Mouse (Mus musculus): ENCODE data around the gene Agtrap. TPM values are rescaled to one million over a fixed set of nuclear protein-coding genes. Genes with fewer than 3 reads are reported as not detected.

Gene Agtrap
- polyA plus RNA-seq, 1 experiment, result 4.6 TPM

DNA sequence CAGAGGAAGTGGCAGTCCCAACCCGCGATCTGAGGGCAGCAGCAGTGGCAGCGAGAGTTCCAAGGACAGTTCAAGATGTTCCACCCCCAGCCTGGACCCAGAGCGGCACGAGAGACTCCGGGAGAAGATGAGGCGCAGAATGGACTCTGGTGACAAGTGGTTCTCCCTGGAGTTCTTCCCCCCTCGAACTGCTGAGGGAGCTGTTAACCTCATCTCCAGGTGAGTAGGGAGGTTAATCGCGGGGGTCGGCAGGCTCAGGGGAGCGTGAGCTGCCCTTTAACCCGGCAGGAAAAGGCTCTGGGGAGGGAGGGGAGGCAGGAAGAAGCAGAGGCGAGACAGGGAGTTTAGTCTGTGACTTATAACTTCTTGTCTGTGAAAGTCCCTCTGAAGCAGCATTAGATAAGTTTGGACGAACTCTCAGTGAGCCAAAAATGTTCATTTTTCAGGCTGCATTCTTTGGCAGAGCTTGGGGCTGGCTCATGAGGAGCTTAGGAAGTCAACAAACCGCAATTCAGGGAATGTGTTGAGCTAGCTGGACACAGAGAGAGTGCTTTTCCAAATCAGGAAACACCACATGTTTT, 46.1 kb downstream of the Agtrap start:
- no peak for DNase-seq (ENCODE audit: low read depth)

DNA sequence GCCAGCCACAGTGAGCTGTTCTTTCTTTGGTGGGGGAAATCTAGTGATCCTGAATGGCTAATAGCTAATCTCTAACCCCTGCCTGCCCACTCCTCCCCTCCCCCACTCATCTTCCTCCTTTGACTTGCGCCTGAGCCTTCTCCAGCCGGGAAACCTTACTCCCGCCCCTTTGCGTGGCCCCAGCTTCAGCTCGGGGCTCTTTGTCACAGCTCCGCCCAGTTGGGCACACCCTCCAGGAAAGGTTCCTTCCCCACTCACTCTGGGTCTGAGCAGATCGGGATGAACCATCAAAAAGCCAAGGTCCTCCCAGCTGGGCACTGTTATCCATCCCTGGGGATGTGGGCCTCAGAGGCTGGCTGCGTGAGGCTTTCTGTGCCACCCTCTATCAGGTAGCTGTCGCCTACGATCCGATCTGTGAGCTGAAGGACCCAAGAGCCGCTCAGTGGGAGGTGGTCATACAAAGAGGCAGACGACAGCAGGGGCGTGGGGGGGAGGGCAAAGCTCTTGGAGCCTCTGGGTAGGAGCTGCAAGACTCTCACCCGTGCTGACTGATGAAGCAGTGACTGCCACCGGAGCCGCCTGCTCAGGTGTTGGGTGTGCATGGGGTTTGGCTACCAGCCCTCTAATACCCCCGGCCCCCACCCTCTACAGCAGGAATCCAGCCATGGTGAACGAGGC, 46.8 kb downstream of the Agtrap start:
- TF ChIP-seq CTCF (IDR thresholded peaks at IDR 0.05; ENCODE audit: borderline replicate concordance, extremely low read depth, insufficient read depth, insufficient read length), result no peak
- TF ChIP-seq POLR2A (IDR thresholded peaks at IDR 0.05; ENCODE audit: borderline replicate concordance, extremely low read depth, insufficient read depth, insufficient read length, poor library complexity, severe bottlenecking), result peak; percentile 14; the same call in 1 of the 2 replicates
- DNase-seq (ENCODE audit: low read depth), result peak; percentile 87

More for the DNA sequence above, 46.1 kb downstream of the Agtrap start:
- TF ChIP-seq CTCF (IDR thresholded peaks at IDR 0.05; ENCODE audit: borderline replicate concordance, extremely low read depth, insufficient read depth, insufficient read length), result no peak
- TF ChIP-seq POLR2A (IDR thresholded peaks at IDR 0.05; ENCODE audit: borderline replicate concordance, extremely low read depth, insufficient read depth, insufficient read length, poor library complexity, severe bottlenecking), result no peak

DNA sequence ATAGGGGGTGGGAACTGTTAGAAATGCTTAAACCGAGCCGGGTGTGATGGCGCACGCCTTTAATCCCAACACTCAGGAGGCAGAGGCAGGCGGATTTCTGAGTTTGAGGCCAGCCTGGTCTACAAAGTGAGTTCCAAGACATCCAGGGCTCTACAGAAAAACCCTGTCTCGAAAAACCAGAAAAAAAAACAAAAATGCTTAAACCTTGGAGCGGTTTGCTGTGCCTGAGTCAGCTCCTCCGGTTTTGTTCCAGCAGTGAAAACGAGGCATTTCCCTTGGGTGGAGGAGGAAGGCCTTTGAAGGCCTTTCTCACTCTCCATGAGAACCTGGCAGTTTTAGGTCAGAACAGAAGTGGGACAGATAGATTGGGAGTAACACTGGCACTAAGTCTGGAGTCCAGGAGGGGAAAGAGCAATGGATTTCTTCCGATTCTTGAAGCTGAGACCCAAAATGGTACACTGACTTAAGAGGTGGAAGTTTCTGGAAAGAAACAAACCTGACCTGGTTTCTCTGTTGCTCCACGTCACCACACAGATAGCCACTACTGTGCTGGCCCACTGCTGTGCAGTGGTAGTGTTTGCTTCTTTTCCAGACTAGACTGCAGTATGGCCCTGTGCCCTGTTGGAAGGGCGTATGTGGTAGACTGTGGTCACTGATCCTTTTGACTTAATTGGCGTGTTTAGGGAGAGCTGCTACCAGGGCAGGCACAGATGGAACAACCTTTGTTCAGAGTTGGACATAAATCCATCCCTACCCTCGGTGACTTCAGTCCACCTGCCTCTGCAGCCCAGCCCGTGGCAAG, 47.6 kb downstream of the Agtrap start:
- DNase-seq (ENCODE audit: low read depth), result no peak
- TF ChIP-seq POLR2A (IDR thresholded peaks at IDR 0.05; ENCODE audit: borderline replicate concordance, extremely low read depth, insufficient read depth, insufficient read length, poor library complexity, severe bottlenecking) (no peak), CTCF (IDR thresholded peaks at IDR 0.05; ENCODE audit: borderline replicate concordance, extremely low read depth, insufficient read depth, insufficient read length) (no peak)

DNA sequence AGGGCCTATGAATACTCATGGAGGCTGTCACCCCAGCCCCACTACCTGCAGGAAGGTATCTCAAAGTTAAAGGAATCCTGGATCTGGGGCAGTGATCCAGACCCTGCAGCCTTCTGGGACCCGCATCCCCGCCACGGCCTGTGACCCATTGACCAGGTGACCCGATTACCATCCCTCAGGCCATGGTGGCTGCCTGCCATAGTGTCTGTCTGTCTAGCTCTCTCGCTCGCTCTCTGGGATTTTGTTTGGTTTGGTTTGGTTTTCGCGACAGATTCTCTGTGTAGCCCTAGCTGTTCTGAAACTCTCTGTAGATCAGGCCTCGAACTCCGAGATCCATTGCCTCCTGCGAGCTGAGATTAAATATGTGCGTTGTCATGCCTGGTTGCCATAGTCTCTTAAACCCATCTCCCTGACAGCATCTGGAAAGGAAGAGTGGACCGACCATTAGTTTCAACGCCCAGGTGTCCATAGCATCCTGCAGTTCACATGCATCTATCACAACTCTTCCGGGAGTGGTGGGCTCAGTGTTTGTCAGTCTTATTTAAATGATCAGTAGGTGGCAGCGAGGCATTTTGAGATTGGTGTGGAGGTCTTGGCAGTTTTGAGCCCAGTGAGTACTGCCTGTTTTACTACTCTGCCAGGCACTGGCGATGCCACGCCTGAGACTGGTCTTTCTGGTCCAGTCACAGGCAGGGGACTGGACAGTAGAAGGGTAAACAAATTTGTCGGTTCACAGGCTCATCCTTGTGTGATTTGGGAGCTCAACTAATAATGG, 48.4 kb downstream of the Agtrap start:
- TF ChIP-seq CTCF (IDR thresholded peaks at IDR 0.05; ENCODE audit: borderline replicate concordance, extremely low read depth, insufficient read depth, insufficient read length), result no peak
- TF ChIP-seq POLR2A (IDR thresholded peaks at IDR 0.05; ENCODE audit: borderline replicate concordance, extremely low read depth, insufficient read depth, insufficient read length, poor library complexity, severe bottlenecking), result no peak
- peak; percentile 41 for DNase-seq (ENCODE audit: low read depth)

DNA sequence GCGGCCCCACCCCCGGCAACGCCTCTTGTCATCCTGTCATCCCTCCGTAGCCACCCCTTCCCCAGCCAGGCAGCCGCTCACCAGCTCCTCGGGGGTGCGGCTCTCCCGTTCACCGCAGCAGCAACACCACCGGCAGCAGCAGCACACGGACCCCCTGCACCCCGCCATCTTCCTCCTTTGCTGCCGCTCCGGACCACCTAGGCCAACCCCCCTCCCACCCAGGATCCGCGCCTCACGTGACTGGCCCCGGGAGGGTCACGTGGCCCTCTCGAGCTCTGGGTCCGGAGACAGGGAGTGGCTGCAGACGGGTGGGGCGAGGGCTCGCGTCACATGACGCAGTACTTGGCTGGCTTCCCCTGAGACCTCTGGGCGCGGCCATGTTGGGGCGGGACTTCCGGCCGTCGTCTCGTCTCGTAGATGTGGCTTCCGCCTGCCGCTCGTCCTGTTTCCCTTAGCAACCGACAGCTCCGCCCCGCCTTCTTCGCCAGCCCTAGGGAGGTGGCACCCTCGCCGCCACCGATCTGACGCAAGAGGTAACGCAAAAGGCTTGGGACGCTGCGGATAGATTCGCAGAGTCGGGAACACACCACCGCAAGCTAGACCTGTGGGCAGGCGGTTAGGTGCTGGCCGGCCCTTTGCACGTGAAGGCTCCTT, 49.1 kb downstream of the Agtrap start, which contains the start of the genes Clcn6 and Mthfr:
Clcn6 (minus strand) TSS at position 222 of the 654 bp plus-strand sequence.
Mthfr (plus strand) TSS at position 478 of the 654 bp plus-strand sequence.
- no peak for TF ChIP-seq CTCF (IDR thresholded peaks at IDR 0.05; ENCODE audit: borderline replicate concordance, extremely low read depth, insufficient read depth, insufficient read length)
- TF ChIP-seq POLR2A (IDR thresholded peaks at IDR 0.05; ENCODE audit: borderline replicate concordance, extremely low read depth, insufficient read depth, insufficient read length, poor library complexity, severe bottlenecking), result peak; percentile 58; the same call in 1 of the 2 replicates
- peak; percentile 100 for DNase-seq (ENCODE audit: low read depth)

DNA sequence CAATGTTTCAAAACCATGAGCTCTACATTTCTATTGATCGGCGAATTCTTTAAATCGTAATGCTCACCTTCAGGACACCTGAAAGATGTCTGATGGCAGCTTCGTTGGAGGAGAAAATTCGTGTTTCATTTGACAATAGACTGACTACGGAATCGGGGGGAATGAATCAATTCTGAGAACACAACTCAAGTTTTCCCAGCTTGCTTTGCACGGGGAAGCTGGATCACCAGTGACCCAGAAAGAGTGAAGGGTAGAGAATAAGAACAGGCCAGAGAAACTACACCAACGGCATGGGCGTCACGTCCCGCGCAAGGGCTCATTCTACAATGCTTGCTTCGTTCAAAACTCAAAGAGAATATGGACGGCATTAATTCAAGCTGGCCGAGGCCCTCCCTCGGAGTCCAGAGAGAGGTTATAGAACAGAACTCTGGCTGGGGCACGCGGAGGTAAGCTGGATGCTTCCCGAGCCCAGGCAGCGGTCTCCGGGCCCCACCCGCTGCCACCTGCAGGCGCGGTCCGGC, 49.7 kb downstream of the Agtrap start:
- TF ChIP-seq POLR2A (IDR thresholded peaks at IDR 0.05; ENCODE audit: borderline replicate concordance, extremely low read depth, insufficient read depth, insufficient read length, poor library complexity, severe bottlenecking), result no peak
- no peak for TF ChIP-seq CTCF (IDR thresholded peaks at IDR 0.05; ENCODE audit: borderline replicate concordance, extremely low read depth, insufficient read depth, insufficient read length)
- DNase-seq (ENCODE audit: low read depth), result no peak

DNA sequence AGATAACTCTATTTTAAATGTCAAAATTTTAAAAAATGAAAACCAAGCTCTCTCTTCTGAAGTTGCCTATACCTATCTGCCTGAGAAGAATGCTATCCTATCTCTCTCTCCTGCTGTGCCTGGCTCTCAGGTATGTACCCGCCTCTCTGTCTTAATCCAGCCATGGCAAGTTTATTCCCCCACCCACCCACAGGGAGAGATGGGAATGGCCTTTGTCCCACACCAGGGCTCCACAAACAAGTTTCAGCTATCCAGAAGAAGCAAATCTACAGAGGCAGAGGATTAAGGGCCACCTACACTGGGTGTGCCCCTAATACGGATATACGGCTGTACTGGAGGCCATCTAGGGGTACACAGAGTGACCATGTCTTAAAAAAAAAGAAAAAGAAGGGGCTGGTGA, 52.4 kb downstream of the Agtrap start:
- no peak for TF ChIP-seq POLR2A (IDR thresholded peaks at IDR 0.05; ENCODE audit: borderline replicate concordance, extremely low read depth, insufficient read depth, insufficient read length, poor library complexity, severe bottlenecking)
- no peak for TF ChIP-seq CTCF (IDR thresholded peaks at IDR 0.05; ENCODE audit: borderline replicate concordance, extremely low read depth, insufficient read depth, insufficient read length)

DNA sequence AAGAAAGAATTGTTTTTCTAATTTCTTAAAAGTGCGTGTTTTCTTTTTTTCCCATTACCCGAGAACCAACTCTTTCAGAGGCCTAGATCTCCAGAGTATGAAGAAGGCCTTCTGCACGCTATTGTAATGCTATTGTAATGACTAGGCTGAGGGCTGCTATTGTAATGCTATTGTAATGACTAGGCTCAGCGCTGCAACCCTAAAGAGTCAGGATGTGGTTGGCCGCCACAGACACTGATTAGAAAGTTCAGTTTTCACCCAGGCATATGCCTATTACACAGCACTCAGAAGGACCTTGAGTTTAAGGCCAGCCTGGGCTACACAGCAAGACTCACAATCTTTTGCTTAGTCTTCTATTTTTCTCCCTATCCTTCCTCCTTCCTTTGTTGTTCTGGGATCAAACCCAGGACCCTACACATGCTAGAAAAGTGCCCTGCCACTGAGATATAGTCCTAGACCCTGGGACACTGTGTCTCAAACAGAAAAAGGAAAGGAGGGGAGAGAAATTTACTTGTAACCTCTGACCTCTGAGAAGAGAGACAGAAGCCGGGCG, 53.9 kb downstream of the Agtrap start:
- TF ChIP-seq POLR2A (IDR thresholded peaks at IDR 0.05; ENCODE audit: borderline replicate concordance, extremely low read depth, insufficient read depth, insufficient read length, poor library complexity, severe bottlenecking) (no peak), CTCF (IDR thresholded peaks at IDR 0.05; ENCODE audit: borderline replicate concordance, extremely low read depth, insufficient read depth, insufficient read length) (no peak)
- DNase-seq (ENCODE audit: low read depth), result no peak

More for the DNA sequence above, 52.4 kb downstream of the Agtrap start:
- DNase-seq (ENCODE audit: low read depth), result no peak

DNA sequence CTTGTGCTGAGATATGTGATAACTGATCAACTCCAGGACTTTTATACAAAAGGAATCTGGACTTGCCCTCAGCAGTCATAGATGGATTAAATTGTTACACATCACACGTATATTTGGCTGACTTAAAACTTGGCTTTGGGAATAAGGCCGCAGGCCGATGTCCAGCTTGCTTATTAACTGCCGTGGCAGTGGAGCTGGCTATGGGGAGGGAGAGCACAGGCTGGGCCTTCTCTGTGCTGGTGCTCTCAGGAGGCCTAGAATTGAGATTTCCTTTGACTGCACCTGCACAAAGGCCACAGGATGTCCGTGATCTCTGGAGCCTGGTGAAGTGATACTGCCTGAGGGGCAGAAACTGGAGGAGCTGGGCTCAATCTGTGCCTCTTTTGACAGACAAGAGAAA, 57.3 kb downstream of the Agtrap start:
- TF ChIP-seq POLR2A (IDR thresholded peaks at IDR 0.05; ENCODE audit: borderline replicate concordance, extremely low read depth, insufficient read depth, insufficient read length, poor library complexity, severe bottlenecking) (no peak), CTCF (IDR thresholded peaks at IDR 0.05; ENCODE audit: borderline replicate concordance, extremely low read depth, insufficient read depth, insufficient read length) (no peak)
- DNase-seq (ENCODE audit: low read depth), result no peak

DNA sequence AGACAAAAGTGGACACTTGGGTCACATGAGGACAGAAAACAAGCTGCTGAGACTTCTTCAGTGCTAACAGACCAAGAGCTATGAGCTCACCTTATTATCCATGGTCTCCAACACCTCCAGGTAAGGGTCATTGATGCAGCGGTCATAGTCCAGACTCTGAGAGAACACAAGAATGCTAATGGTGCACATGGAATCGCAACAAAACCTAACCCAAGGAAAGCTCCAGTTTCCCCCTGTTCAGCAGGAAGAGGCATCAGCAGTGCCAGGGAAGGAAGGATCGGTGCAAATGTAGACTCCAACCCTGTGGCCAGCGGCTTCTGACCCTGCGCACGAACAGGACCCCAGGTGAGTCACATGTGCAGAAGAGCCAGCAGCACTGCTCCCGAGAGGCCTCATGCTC, 58.5 kb downstream of the Agtrap start:
- no peak for DNase-seq (ENCODE audit: low read depth)
- no peak for TF ChIP-seq POLR2A (IDR thresholded peaks at IDR 0.05; ENCODE audit: borderline replicate concordance, extremely low read depth, insufficient read depth, insufficient read length, poor library complexity, severe bottlenecking)
- TF ChIP-seq CTCF (IDR thresholded peaks at IDR 0.05; ENCODE audit: borderline replicate concordance, extremely low read depth, insufficient read depth, insufficient read length), result no peak

Other genes with a start within 250 kb of the Agtrap start
- gene Zfp933, start 239.7 kb downstream of the Agtrap start, polyA plus RNA-seq (2012; rRNA removed), result 6.7 and 8.4 TPM in 2 replicates
- gene Miip, start 219.2 kb downstream of the Agtrap start, polyA plus RNA-seq (2012; rRNA removed), result 82.1 and 132 TPM in 2 replicates
- gene Fv1, start 219.1 kb downstream of the Agtrap start, polyA plus RNA-seq (2012; rRNA removed), result 7.9 and 8.6 TPM in 2 replicates
- gene Mfn2, start 183.3 kb downstream of the Agtrap start, polyA plus RNA-seq (2012; rRNA removed), result 61.7 and 84.6 TPM in 2 replicates
- gene Plod1, start 151.3 kb downstream of the Agtrap start, polyA plus RNA-seq (2012; rRNA removed), result 19.7 and 25.3 TPM in 2 replicates
- gene 2510039O18Rik, start 147.1 kb downstream of the Agtrap start, polyA plus RNA-seq (2012; rRNA removed), result 56.2 and 63.5 TPM in 2 replicates
- gene Nppb, start 102.2 kb downstream of the Agtrap start, polyA plus RNA-seq (2012; rRNA removed), result not detected in 2 replicates
- gene Nppa, start 87.3 kb downstream of the Agtrap start, polyA plus RNA-seq (2012; rRNA removed), result 0.85 and 1.1 TPM in 2 replicates
- gene Clcn6, start 49.2 kb downstream of the Agtrap start, polyA plus RNA-seq (2012; rRNA removed), result 57.2 and 64.1 TPM in 2 replicates
- gene Mthfr, start 49.0 kb downstream of the Agtrap start, polyA plus RNA-seq (2012; rRNA removed), result 38.6 and 39.4 TPM in 2 replicates
- 111 and 132 TPM in 2 replicates for gene Mad2l2, start 42.4 kb upstream of the Agtrap start, polyA plus RNA-seq (2012; rRNA removed)
- gene Draxin, start 42.7 kb upstream of the Agtrap start, polyA plus RNA-seq (2012; rRNA removed), result 54.9 and 73.0 TPM in 2 replicates
- gene Fbxo6, start 64.1 kb upstream of the Agtrap start, polyA plus RNA-seq (2012; rRNA removed), result 18.1 and 25.3 TPM in 2 replicates
- 122 and 144 TPM in 2 replicates for gene Fbxo44, start 72.5 kb upstream of the Agtrap start, polyA plus RNA-seq (2012; rRNA removed)
- 2.6 and 5.1 TPM in 2 replicates for gene Fbxo2, start 72.6 kb upstream of the Agtrap start, polyA plus RNA-seq (2012; rRNA removed)
- 25.2 and 28.4 TPM in 2 replicates for gene Disp3, start 199.9 kb upstream of the Agtrap start, polyA plus RNA-seq (2012; rRNA removed)

Measured in brain, embryonic 14.5 days (tissue).